Mouse (Mus musculus) layer of hippocampus, adult 8-10 months (tissue): Measurements from ENCODE around the gene Hrh3. TPM values are rescaled to one million over a fixed set of nuclear protein-coding genes. Genes with fewer than 3 reads are reported as not detected.

ENCODE experiments used
- DNase-seq, 2 experiments: peaks; one replicate each; pipeline ENCODE4 v3.0.0; 2022; ENCODE audit warnings: low spot score in 2 of 2
- total RNA-seq, 4 experiments: library from RNA; stranded (reverse); gene quantifications; 2 replicates each; pipeline ENCODE4 v1.2.4; 2022

The Hrh3 gene
- total RNA-seq, 4 experiments from 2014 or later = 48.3 to 55.8 (median 50.0) TPM

DNA sequence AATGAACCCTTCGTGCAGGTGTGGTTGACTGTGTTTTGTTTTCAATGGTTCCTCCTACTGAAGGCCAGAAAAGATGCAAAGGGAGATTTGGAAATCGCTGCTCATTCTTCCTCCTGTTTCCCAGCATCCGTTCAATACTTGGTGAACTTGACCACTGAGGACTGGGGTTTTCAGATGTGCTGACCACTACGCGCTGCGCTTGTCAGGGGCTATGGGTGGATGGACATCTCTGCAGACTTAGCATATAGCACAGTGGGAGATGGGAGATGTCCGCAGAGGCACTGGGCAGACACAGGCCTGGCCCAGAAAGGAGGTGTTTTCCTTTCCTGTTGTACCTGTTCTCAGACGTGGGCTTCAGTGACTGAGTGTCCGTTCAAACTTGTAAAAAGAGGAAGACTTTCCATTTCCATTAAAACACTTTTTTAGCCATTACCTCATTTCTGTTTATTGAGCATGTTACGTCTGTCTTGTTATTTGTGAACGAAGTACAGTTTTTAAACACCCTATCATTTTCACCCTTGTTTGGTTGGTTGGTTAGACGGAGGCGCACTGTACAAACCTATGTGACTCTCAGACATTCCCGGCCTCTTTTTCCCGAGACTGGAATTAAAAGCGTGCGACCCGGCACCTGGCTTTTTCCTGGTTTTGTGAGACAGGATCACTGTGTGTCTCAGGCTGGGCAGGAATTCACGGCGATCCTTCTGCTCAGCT is 34.4 kb downstream of the Hrh3 start:
- no peak for DNase-seq

DNA sequence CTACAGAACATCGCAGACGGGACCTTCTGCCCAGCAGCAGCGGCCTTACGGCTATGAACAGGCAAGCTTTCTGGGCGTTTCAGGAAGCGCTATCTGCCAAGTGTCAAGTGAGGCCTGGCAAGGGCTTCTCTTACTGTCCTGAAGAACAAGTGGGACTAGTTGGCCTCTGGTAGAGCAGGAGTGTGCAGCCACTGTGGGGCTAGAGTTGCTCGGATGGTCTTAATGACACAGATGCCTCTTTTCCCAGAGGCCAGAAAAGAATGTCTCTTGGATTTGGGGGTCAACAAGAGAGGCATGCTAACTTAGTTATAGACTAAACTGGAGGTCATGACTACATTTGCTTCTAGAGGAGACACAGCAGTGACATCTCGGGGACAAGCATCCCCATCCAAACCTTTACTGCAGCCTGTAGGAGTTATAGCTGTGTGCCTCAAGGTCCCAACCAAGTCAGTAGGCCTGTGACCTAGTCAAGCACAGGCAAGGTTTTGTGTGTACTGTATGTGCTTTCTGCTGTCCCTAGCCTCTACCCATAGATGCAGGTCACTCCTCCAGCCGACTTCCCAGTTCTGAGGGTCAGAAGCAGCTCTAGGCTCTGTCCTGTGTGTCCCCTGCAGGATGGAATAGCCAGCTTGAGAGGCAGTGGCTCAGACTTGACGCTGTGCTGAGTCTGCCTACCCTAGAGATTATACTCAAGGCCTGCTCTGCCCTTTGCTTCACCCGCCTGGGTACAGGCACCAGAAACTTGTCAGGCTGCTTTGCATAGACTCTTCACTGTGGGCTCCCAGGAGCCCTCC is 40.8 kb downstream of the Hrh3 start:
- DNase-seq = no peak

DNA sequence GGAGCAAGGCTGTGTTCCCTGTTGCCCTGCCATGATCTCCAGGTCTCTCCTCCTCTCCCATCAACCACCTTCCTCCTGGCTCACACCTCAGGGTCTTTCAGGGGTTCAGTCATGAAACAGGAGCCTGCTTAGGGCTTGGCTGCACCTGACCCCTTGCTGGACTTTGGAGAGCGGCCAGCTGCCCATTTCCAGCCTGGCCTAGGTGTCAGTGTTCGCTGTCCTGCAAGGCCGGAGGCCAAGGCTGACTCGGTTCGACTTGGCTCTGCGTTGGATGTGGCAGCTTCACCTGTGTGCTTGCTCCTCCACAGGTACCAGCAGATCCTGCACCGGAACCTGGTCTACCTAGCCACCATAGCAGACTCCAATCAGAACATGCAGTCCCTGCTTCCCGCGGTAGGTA is 51.3 kb downstream of the Hrh3 start:
- DNase-seq = no peak

DNA sequence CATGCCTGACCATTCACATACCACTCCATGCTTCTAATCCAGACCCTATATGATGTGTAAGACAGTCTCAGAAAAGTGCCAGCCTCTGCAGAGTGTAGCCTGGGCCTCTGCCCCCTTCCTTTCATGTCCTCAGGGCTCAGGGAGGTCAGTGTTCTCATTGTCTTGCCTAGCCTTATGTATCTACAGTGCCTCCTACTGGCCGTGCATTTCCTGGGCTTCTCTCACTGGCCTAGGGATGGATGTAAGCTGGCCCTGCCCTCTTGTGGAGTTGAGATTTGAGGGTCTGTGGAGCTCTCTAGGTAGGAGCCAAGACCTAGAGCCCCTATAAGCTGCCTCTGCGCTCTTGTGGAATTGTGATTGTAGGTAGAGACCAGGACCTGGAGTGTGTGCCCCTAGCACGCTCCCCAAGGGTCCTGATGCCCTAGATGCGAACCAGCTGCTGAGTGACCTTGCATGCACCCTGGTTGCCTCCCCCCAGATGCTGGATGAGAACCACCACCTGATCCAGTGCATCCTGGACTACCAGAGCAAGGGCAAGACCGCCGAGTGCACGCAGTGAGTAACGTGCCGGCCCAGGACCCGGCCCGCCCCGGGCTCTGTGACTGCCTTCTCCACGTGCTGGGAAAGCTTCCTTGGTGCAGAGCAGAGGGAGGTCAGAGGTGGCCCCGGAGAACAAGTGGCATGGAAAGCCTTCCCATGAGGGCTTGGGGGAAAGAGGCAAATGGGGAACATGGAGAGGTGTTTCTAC is 52.1 kb downstream of the Hrh3 start:
- no peak for DNase-seq

DNA sequence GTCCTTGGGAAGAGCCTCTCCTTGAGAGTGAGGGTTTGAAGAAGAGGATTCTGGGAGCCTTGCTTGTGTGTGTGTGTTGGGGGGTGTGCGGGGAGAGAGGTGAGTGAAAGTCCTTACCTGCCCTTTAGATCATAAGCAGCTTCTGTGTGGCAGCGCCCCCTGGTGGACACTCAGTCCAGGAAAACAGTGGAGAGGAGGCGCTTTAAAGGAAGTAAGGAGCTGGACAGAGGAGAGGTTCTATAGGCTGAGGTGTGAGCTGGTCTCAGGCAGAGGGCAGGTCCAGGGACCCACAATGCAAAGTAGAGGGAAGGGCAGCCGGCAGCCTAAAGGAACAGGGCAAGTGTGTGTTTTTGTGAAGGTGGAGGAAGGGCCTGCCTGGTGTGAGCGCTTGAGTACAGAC is 53.3 kb downstream of the Hrh3 start:
- DNase-seq = peak; percentile 58 to 77

Other genes starting within 250 kb of the Hrh3 start
- gene Taf4, start 127.8 kb downstream of the Hrh3 start, total RNA-seq = 10 to 100 TPM; 22.0 to 23.5 (median 22.3) TPM
- 10 to 100 TPM; 83.3 to 97.9 (median 92.6) TPM for gene Lsm14b, start 79.5 kb downstream of the Hrh3 start, total RNA-seq
- 100 to 1,000 TPM; 152 to 188 (median 166) TPM for gene Psma7, start 62.1 kb downstream of the Hrh3 start, total RNA-seq
- 10 to 100 TPM; 41.2 to 46.5 (median 43.2) TPM for gene Ss18l1, start 62.0 kb downstream of the Hrh3 start, total RNA-seq
- gene Mtg2, start 33.9 kb downstream of the Hrh3 start, total RNA-seq = 10 to 100 TPM; 15.6 to 25.8 (median 19.3) TPM
- 10 to 100 TPM; 49.3 to 57.5 (median 52.7) TPM for gene Osbpl2, start 14.8 kb upstream of the Hrh3 start, total RNA-seq
- gene Adrm1, start 67.0 kb upstream of the Hrh3 start, total RNA-seq = 100 to 1,000 TPM in 3 of 4 experiments, 10 to 100 TPM in 1; 97.9 to 107 (median 104) TPM
- 10 to 100 TPM in 2 of 4 experiments, 1 to 10 TPM in 2; 7.6 to 11.7 (median 10.2) TPM for gene Lama5, start 121.4 kb upstream of the Hrh3 start, total RNA-seq
- gene Rps21, start 152.9 kb upstream of the Hrh3 start, total RNA-seq = 100 to 1,000 TPM; 566 to 881 (median 750) TPM
- 10 to 100 TPM; 30.1 to 32.9 (median 31.7) TPM for gene Cables2, start 169.0 kb upstream of the Hrh3 start, total RNA-seq
- gene Rbbp8nl, start 185.4 kb upstream of the Hrh3 start, total RNA-seq = not detected
- not detected for gene Gata5, start 230.2 kb upstream of the Hrh3 start, total RNA-seq